In the genomic region with DNA sequence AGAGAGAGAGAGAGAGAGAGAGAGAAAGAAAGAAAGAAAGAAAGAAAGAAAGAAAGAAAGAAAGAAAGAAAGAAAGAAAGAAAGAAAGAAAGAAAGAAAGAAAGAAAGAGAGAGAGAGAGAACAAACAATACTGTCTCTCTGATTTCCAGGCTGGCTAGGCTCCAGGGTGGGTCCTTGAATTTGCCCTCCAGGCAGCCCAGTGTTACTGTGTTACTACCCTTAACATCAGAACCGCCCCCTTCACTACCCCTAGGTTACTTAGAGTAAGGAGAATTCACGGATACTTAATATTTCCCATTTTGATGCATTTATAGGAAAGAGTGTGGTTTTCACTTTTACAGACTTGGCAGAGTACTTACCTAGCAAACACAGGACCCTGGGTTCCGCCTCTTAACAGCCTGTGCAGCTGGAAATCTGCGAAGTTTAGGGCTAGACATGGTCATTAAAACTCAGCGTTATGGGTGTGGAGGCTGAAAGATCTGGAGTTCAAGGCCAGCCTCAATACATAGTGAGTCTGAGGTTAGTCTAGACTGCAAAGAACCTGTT, we compare ENCODE assay signal across 24 mouse cellular contexts. TPM values are rescaled to one million over a fixed set of nuclear protein-coding genes. Genes with fewer than 3 reads are reported as not detected.
DNase-seq lines count a peak whose midpoint lies in the region; ATAC-seq and TF ChIP-seq lines count a peak whose summit lies in the region.
"Had no signal": no experiment of that assay in that cellular context is flagged by ENCODE, and none has a peak within 500 bp of the region (broad histone marks: within the 10 kb centered on the region; RNA-seq: fewer than 3 reads in every experiment).

No protein-coding gene starts in this region.

- H3K4me2 ChIP-seq in hindbrain, embryonic 11.5 days (replicated peaks; ENCODE audit: low read depth, low read length), result no peak overlapping the region
- H3K4me2 ChIP-seq in lung, embryonic 15.5 days, result no peak overlapping the region
- H3K4me2 ChIP-seq: midbrain, embryonic 12.5 days; neural tube, embryonic 13.5 days had no signal

- TF ChIP-seq EP300 in ES-Bruce4 (IDR thresholded peaks at IDR 0.05; ENCODE audit: insufficient read depth, low read depth, low read length), result no peak

- no peak for TF ChIP-seq POLR2A in ES-Bruce4 (IDR thresholded peaks at IDR 0.05; ENCODE audit: insufficient read depth, low read length)

- no peaks in the 10 kb centered on the region for H3K9me3 ChIP-seq in hindbrain, embryonic 11.5 days (ENCODE audit: control insufficient read depth, low read length)
- H3K9me3 ChIP-seq in hindbrain, embryonic 10.5 days, result no peaks in the 10 kb centered on the region
- H3K9me3 ChIP-seq in lung, embryonic 15.5 days, result no peaks in the 10 kb centered on the region
- H3K9me3 ChIP-seq in ES-Bruce4 (replicated peaks; ENCODE audit: control insufficient read depth, insufficient read depth, low read length, poor library complexity, severe bottlenecking), result no peaks in the 10 kb centered on the region
- H3K9me3 ChIP-seq: heart, embryonic 12.5 days; liver, embryonic 15.5 days; megakaryocyte, embryonic 14.5 days; midbrain, embryonic 12.5 days; neural tube, embryonic 13.5 days had no signal

- 27% methylated on average over 5 of the region's 5 CpGs for WGBS in hindbrain, embryonic 11.5 days
- WGBS in hindbrain, embryonic 10.5 days, result 18% methylated on average over 5 of the region's 5 CpGs
- WGBS in lung, embryonic 15.5 days, result 44% methylated on average over 5 of the region's 5 CpGs

- TF ChIP-seq CTCF in ES-Bruce4 (IDR thresholded peaks at IDR 0.05; ENCODE audit: low read depth, low read length), result no peak

- H3K27ac ChIP-seq in hindbrain, embryonic 11.5 days (ENCODE audit: low read depth, low read length), result no peak overlapping the region
- H3K27ac ChIP-seq in hindbrain, embryonic 10.5 days, result no peak overlapping the region
- peak overlapping the region; percentile 32 for H3K27ac ChIP-seq in lung, embryonic 15.5 days
- peak overlapping the region; percentile 60 for H3K27ac ChIP-seq in ES-Bruce4 (ENCODE audit: insufficient read depth, low read length)
- H3K27ac ChIP-seq: heart, adult 2 months; kidney, postnatal 0 days; midbrain, embryonic 12.5 days; neural tube, embryonic 13.5 days had no signal

- H3K9ac ChIP-seq in hindbrain, embryonic 11.5 days (ENCODE audit: low read depth, low read length), result no peak overlapping the region
- no peak overlapping the region for H3K9ac ChIP-seq in lung, embryonic 15.5 days
- H3K9ac ChIP-seq in ES-Bruce4 (ENCODE audit: low read depth, poor library complexity, severe bottlenecking), result peak overlapping the region; percentile 61
- H3K9ac ChIP-seq: liver, embryonic 15.5 days; midbrain, embryonic 12.5 days; neural tube, embryonic 13.5 days had no signal

- peaks cover 16% of the 10 kb centered on the region for H3K27me3 ChIP-seq in hindbrain, embryonic 11.5 days (ENCODE audit: control insufficient read depth, insufficient read depth, low read length)
- peaks cover 55% of the 10 kb centered on the region for H3K27me3 ChIP-seq in hindbrain, embryonic 10.5 days (ENCODE audit: insufficient read depth, poor library complexity, severe bottlenecking)
- no peaks in the 10 kb centered on the region for H3K27me3 ChIP-seq in lung, embryonic 15.5 days
- no peaks in the 10 kb centered on the region for H3K27me3 ChIP-seq in ES-Bruce4 (ENCODE audit: control insufficient read depth, insufficient read depth, low read length, poor library complexity, severe bottlenecking)
- H3K27me3 ChIP-seq: heart, embryonic 12.5 days; liver, embryonic 15.5 days; megakaryocyte, embryonic 14.5 days had no signal

- H3K4me1 ChIP-seq in hindbrain, embryonic 11.5 days (replicated peaks; ENCODE audit: control insufficient read depth, insufficient read depth, low read length), result no peaks in the 10 kb centered on the region
- peaks cover 39% of the 10 kb centered on the region for H3K4me1 ChIP-seq in hindbrain, embryonic 10.5 days (replicated peaks)
- peaks cover 40% of the 10 kb centered on the region for H3K4me1 ChIP-seq in lung, embryonic 15.5 days
- peaks cover 2% of the 10 kb centered on the region for H3K4me1 ChIP-seq in ES-Bruce4 (ENCODE audit: control insufficient read depth, insufficient read depth, low read length)

- H3K36me3 ChIP-seq in hindbrain, embryonic 11.5 days (ENCODE audit: control insufficient read depth, insufficient read depth, low read length), result no peaks in the 10 kb centered on the region
- no peaks in the 10 kb centered on the region for H3K36me3 ChIP-seq in hindbrain, embryonic 10.5 days
- no peaks in the 10 kb centered on the region for H3K36me3 ChIP-seq in lung, embryonic 15.5 days
- no peaks in the 10 kb centered on the region for H3K36me3 ChIP-seq in ES-Bruce4 (ENCODE audit: control insufficient read depth, insufficient read depth, low read length, poor library complexity, severe bottlenecking)
- H3K36me3 ChIP-seq: heart, embryonic 12.5 days; liver, embryonic 15.5 days; midbrain, embryonic 12.5 days; neural tube, embryonic 13.5 days had no signal

- H3K4me3 ChIP-seq in hindbrain, embryonic 11.5 days (ENCODE audit: low read depth, low read length), result no peak overlapping the region
- H3K4me3 ChIP-seq in hindbrain, embryonic 10.5 days, result no peak overlapping the region
- no peak overlapping the region for H3K4me3 ChIP-seq in lung, embryonic 15.5 days
- H3K4me3 ChIP-seq in ES-Bruce4 (ENCODE audit: low read depth, low read length), result peak overlapping the region; percentile 62
- H3K4me3 ChIP-seq: heart, adult 2 months; heart, embryonic 12.5 days; megakaryocyte, embryonic 14.5 days; midbrain, embryonic 12.5 days; neural tube, embryonic 13.5 days had no signal

- peak; percentile 16 for DNase-seq in hindbrain, embryonic 11.5 days (ENCODE audit: low spot score)
- no peak for DNase-seq in hindbrain, embryonic 10.5 days (ENCODE audit: low spot score)
- no peak for DNase-seq in lung, postnatal 4 days
- DNase-seq in ZHBTc4 (ENCODE audit: low read depth, low spot score), result peak; percentile 46
- DNase-seq in adrenal gland, postnatal 25 days, result no peak
- DNase-seq: adrenal gland, postnatal 36 days; cerebellum, adult 18-20 months; cerebellum, postnatal 10 days; heart, adult 2 months; kidney, adult 18-20 months; layer of hippocampus, adult 9-11 months; right cerebral cortex, postnatal 25 days; spleen, adult 18-20 months; thymus, postnatal 14 days had no signal

- no peak for ATAC-seq in hindbrain, embryonic 11.5 days (ENCODE audit: low FRiP score)
- ATAC-seq in lung, embryonic 15.5 days (ENCODE audit: borderline replicate concordance, extremely low read depth, low FRiP score, low TSS enrichment), result no peak
- ATAC-seq: forebrain, embryonic 16.5 days; hindbrain, embryonic 16.5 days had no signal

RNA-seq across cellular contexts. Expression of a gene that starts 1.3 kb away (rescaled TPM):
- polyA plus RNA-seq in hindbrain, embryonic 11.5 days (2014; fragmentation: Nextera tagmentation; extraction: Ambion mirVana), result 4.3 and 4.8 TPM in 2 replicates
- polyA plus RNA-seq in hindbrain, embryonic 10.5 days (2016; fragmentation: Nextera tagmentation; extraction: Ambion mirVana), result 5.0 and 5.5 TPM in 2 replicates
- polyA plus RNA-seq in lung, embryonic 15.5 days (2015; fragmentation: Nextera tagmentation; extraction: Ambion mirVana), result 10.7 and 11.9 TPM in 2 replicates
- polyA plus RNA-seq in ES-Bruce4 (2011; ENCODE audit: insufficient read depth, insufficient read length, low read depth, missing spikeins), result 46.6 and 47.7 TPM in 2 replicates
- 5.4 and 5.9 TPM in 2 replicates for total RNA-seq in adrenal gland, postnatal 25 days (2021)

RNA-seq across cellular contexts. Expression of a gene that starts 10.4 kb away (rescaled TPM):
- polyA plus RNA-seq in hindbrain, embryonic 11.5 days (2014; fragmentation: Nextera tagmentation; extraction: Ambion mirVana), result 206 and 231 TPM in 2 replicates
- 198 and 224 TPM in 2 replicates for polyA plus RNA-seq in hindbrain, embryonic 10.5 days (2016; fragmentation: Nextera tagmentation; extraction: Ambion mirVana)
- 268 and 271 TPM in 2 replicates for polyA plus RNA-seq in lung, embryonic 15.5 days (2015; fragmentation: Nextera tagmentation; extraction: Ambion mirVana)
- 114 and 115 TPM in 2 replicates for polyA plus RNA-seq in ES-Bruce4 (2011; ENCODE audit: insufficient read depth, insufficient read length, low read depth, missing spikeins)
- 197 and 205 TPM in 2 replicates for total RNA-seq in adrenal gland, postnatal 25 days (2021)

RNA-seq across cellular contexts. Expression of a gene that starts 15.1 kb away (rescaled TPM):
- 71.2 and 73.1 TPM in 2 replicates for polyA plus RNA-seq in hindbrain, embryonic 11.5 days (2014; fragmentation: Nextera tagmentation; extraction: Ambion mirVana)
- polyA plus RNA-seq in hindbrain, embryonic 10.5 days (2016; fragmentation: Nextera tagmentation; extraction: Ambion mirVana), result 75.1 and 76.1 TPM in 2 replicates
- polyA plus RNA-seq in lung, embryonic 15.5 days (2015; fragmentation: Nextera tagmentation; extraction: Ambion mirVana), result 180 and 182 TPM in 2 replicates
- 50.4 and 60.7 TPM in 2 replicates for polyA plus RNA-seq in ES-Bruce4 (2011; ENCODE audit: insufficient read depth, insufficient read length, low read depth, missing spikeins)
- total RNA-seq in adrenal gland, postnatal 25 days (2021), result 56.4 and 68.5 TPM in 2 replicates

RNA-seq across cellular contexts. Expression of a gene that starts 47.6 kb away (rescaled TPM):
- 19.7 and 19.9 TPM in 2 replicates for polyA plus RNA-seq in hindbrain, embryonic 11.5 days (2014; fragmentation: Nextera tagmentation; extraction: Ambion mirVana)
- polyA plus RNA-seq in hindbrain, embryonic 10.5 days (2016; fragmentation: Nextera tagmentation; extraction: Ambion mirVana), result 30.9 and 32.4 TPM in 2 replicates
- polyA plus RNA-seq in lung, embryonic 15.5 days (2015; fragmentation: Nextera tagmentation; extraction: Ambion mirVana), result 51.5 and 57.5 TPM in 2 replicates
- polyA plus RNA-seq in ES-Bruce4 (2011; ENCODE audit: insufficient read depth, insufficient read length, low read depth, missing spikeins), result 22.9 and 25.8 TPM in 2 replicates
- total RNA-seq in adrenal gland, postnatal 25 days (2021), result 109 and 130 TPM in 2 replicates

RNA-seq across cellular contexts. Expression of a gene that starts 55.7 kb away (rescaled TPM):
- polyA plus RNA-seq in hindbrain, embryonic 11.5 days (2014; fragmentation: Nextera tagmentation; extraction: Ambion mirVana), result 46.7 and 47.2 TPM in 2 replicates
- polyA plus RNA-seq in hindbrain, embryonic 10.5 days (2016; fragmentation: Nextera tagmentation; extraction: Ambion mirVana), result 47.1 and 48.4 TPM in 2 replicates
- polyA plus RNA-seq in lung, embryonic 15.5 days (2015; fragmentation: Nextera tagmentation; extraction: Ambion mirVana), result 38.3 and 41.6 TPM in 2 replicates
- 86.1 and 96.4 TPM in 2 replicates for polyA plus RNA-seq in ES-Bruce4 (2011; ENCODE audit: insufficient read depth, insufficient read length, low read depth, missing spikeins)
- 111 and 126 TPM in 2 replicates for total RNA-seq in adrenal gland, postnatal 25 days (2021)

Comparison
In these comparisons a context has a peak if more than half of its experiments do, and no peak if none do; other contexts are left out.
1. DNase-seq: peak in hindbrain, embryonic 11.5 days (single experiment) and ZHBTc4 (single experiment); none in hindbrain, embryonic 10.5 days (single experiment), lung, postnatal 4 days (0 of 2) and adrenal gland, postnatal 25 days (single experiment).
2. H3K27ac ChIP-seq: peak in lung, embryonic 15.5 days (single experiment) and ES-Bruce4 (single experiment); none in hindbrain, embryonic 11.5 days (single experiment) and hindbrain, embryonic 10.5 days (single experiment).